Mouse (Mus musculus) brain, embryonic 14.5 days (tissue): ENCODE data around the gene Snrnp25. TPM values are rescaled to one million over a fixed set of nuclear protein-coding genes. Genes with fewer than 3 reads are reported as not detected.

Experiments
- DNase-seq: peaks from one replicate; pipeline ENCODE4 v3.0.0-alpha.2; 2011; ENCODE audit warnings: low read depth
- CTCF ChIP-seq: fragments of 200-500 bp; IDR thresholded peaks from 2 replicates; pipeline ENCODE4 v1.5.1; 2012; ENCODE audit warnings: inconsistent platforms, mild to moderate bottlenecking, moderate library complexity, borderline replicate concordance; ENCODE audit not compliant: insufficient read depth, insufficient read length; ENCODE audit errors: extremely low read depth
- POLR2A ChIP-seq: fragments of 200-500 bp; IDR thresholded peaks from 2 replicates; pipeline ENCODE4 v1.6.1; 2012; ENCODE audit warnings: mild to moderate bottlenecking, inconsistent platforms, borderline replicate concordance; ENCODE audit not compliant: poor library complexity, insufficient read depth, insufficient read length, severe bottlenecking; ENCODE audit errors: extremely low read depth
- polyA plus RNA-seq: library from polyadenylated mRNA; depleted of rRNA; stranded (reverse); fragments of >200 nt; gene quantifications from 2 replicates; pipeline ENCODE4 v1.2.3, GENCODE M21; 2012

Gene Snrnp25
- polyA plus RNA-seq, 1 experiment = 38.8 TPM

DNA sequence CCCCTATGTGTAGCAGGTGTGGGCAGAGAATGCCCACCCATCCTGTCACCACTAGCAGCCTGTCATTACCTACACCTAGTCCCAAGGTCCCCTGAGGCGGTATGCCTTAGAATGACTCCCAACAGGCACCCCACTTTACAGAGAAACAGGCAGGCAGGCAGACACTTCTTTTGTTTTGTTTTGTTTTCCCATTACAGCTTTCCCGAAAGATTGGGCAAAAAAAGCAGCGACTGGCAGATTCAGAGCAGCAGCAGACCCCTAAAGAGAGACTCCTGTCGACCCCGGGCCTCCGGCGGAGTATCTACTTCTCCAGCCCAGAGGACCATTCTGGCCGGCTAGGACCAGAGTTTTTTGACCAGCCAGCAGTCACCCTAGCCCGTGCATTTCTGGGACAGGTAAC lies 22.3 kb downstream of the Snrnp25 start:
- no peak for TF ChIP-seq POLR2A
- no peak for TF ChIP-seq CTCF
- no peak for DNase-seq

DNA sequence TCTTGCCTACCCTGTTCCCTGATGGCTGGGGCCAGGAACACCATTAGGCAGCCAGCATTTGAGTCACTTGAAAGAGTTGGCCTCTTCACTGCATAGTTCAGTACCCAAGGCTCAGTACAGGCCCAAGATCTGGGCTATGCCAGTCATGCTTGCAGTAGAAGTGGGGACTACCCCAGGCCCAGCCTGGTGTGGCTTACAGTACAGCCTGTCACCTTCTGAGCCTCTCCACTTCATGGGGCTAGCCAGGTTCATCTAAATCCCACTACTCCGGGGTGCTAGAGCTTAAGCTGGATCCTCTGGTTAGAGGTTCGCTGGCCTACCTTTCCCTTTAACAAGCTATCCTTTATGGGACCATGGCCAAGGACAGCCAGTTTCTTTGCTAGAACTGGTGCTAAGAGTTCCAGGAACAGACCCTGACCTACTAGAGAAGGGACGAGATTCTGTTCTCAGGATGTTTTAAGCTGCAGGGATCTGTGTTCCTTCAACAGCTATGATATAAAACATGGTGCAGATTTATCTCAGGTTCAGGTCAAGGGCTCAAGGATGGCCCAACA lies 23.2 kb downstream of the Snrnp25 start:
- no peak for TF ChIP-seq CTCF
- TF ChIP-seq POLR2A = no peak
- no peak for DNase-seq

DNA sequence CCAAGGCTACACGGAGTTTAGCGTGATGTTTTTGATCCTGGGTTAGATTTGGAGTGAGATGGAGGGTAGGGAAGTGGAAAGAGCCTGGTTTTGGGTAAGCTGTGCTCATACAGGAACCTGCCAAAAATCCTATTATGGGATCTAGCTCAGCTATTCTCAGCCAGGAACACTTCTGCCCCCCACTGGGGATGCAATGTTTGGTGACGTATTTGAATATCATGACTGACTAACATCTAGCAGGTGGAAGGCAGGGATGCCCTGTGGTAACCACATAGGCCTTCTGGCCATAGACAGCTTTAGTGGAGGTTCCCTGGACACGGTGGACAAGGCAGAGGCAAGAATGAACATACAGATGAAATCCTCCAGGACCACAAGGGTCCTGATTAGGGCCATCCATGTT lies 25.0 kb downstream of the Snrnp25 start:
- TF ChIP-seq CTCF (no peak), POLR2A (no peak)

DNA sequence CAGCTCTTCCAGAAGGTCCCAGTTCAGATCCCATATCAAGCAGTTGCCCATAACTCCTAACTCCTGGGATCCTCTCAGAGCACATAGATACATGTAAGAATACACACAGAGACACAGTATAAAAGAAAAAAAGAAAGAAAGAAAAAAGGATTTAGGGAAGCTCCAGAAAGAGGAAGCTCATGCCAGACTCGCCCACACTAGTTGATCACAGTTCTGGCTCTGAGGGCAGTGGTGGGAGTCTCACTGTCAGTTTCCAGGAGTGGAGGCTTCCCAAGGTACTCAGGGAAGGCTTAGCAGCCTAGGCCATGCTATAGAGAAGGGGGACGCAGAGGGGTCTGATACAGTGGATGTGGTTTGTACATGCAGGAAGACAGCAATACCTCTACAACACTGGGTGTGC lies 25.9 kb downstream of the Snrnp25 start:
- no peak for DNase-seq
- no peak for TF ChIP-seq POLR2A
- no peak for TF ChIP-seq CTCF

More for the DNA sequence above, 25.0 kb downstream of the Snrnp25 start:
- DNase-seq = no peak

DNA sequence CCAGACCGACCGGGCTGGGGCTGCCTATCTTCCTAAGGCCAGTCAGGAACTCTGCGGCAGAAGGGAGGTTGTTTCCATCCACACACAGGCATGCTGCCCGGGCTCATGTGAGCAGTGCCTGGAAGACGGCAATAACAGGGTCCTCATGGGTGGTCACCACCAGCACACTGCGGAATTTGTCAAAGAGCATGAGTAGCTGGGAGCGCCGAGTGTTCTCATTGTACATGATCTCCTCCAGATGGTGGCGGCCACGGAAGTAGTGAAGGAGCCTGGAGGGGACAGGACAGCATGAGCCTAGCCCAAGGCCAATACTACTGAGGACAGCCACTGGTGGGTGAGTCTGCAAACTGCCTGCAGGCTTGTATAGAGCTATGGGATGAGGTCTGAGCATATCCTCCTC lies 27.6 kb downstream of the Snrnp25 start:
- no peak for DNase-seq

DNA sequence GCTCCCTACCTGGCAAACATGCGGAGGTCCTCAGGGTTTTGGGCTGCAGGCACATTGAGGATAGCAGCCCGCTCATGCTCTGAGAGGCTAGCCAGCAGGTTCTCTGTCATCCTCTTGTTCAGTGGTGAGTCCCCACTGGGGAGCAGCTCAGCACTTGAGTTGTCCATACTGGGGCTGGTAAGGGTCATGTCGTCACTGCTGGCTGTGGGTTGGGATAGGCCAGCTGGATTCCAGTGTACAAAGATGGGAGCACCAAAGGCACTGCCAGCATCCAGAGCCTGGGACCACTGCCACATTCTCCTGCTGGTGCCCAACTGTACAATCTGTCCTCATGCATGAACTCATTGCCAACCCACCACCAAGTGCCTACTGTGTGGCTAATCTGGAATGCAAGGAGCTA lies 28.7 kb downstream of the Snrnp25 start:
- no peak for DNase-seq
- no peak for TF ChIP-seq CTCF
- TF ChIP-seq POLR2A = no peak

More for the DNA sequence above, 27.6 kb downstream of the Snrnp25 start:
- TF ChIP-seq CTCF (no peak), POLR2A (no peak)

DNA sequence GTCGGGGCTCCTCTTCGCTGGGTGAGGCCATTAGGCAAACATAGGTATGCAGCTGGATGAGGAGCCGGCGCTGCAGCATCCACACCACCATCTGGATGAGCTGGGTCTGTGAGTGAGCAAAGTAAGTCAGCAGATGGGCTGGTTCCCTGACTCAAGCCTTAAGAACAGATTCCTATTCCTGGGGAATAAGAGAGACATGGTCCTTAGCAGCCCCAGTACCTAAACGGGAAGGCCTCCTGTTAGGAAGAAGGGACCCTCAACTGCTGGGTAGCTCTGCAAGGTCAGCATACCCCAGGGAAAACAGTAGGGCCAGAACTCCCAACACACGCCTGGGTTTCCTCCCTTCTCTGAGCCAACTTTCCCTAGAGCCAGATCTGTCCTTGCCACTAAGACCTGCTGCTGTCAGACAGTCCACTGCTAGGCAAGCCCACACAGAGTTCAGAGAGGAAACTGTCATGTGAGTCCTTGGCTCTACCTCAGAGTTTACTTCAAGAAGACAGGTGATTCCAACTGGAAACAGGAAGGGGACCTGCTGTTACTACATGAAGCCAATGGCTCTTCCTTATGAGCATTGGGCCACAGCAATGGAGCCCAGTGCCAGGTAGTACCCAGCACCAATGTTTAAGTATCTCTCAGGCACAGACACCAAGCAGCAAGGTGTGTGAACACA lies 29.7 kb downstream of the Snrnp25 start:
- TF ChIP-seq POLR2A (no peak), CTCF (no peak)
- DNase-seq = no peak

DNA sequence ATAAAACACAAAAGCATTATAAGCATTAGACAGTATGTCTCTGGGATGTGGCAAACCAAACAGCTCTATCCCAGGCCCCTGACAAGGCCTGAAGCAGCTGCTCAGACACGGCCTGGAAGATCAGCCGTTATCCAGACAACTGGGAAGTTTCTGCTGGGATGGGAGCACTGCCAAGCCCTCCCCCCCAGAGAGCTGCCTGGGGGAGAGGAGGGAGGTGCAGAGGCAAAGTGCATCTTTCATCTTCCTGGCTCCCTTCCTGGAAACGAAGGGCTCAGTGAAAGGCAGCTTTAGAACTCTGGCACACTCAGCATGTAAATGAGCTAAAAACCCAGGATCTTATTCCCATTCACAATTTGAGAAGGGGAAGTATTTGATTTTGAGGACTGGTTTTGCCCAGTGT lies 30.4 kb downstream of the Snrnp25 start:
- TF ChIP-seq POLR2A (no peak), CTCF (no peak)
- DNase-seq = peak; percentile 97

DNA sequence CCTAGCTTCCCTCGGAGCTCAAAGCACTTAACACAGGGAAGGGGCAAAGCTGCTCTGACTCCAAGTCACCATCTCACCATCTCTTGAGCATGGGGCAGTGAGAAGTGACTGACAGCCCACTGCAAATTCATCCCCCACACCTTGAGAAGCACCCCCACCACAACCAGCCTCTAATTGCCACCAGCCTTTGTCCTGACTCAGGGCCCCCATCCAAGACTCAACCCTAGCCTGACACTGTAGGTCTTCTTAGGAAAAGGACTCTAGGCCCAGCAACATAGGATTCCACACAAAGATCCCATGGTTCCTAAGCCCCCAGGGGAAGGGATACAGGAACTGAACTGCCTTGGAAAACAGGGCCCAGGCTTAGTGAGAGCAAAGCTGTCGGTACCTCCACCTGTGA lies 30.9 kb downstream of the Snrnp25 start:
- peak; percentile 76 for DNase-seq

DNA sequence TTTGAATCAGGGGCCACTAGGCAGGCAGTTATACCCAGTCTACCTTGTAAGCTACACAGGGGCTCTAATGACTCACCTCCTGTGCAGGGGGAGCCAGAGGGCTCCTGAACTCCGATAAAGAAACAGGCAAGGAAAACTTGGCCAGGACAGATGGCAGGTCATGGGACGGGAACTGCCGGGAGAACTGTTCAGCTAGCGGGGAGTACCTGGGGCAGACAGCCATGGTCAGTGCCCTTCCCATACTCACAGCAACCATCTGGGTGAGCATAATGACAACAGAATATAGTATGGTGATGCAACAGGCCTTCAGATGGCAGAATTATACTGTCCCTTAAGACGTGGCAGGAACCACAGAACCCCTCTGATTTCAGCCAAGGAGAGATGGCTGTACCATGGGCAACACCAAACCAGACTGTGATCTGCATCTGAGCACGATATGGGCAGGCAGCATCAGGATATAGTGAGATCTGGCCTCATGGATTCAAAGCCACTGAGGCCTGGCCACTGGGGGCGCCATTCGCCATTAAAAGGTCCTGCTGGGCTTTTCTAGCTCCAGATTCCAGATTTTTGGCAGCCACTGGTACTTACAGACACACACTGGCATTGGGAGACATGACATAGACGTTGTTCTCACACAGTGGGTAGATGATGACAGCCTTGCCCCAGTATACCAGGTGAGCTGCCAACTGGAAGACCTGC lies 31.6 kb downstream of the Snrnp25 start:
- DNase-seq = peak; percentile 70
- peak; percentile 73 for TF ChIP-seq CTCF
- no peak for TF ChIP-seq POLR2A

More for the DNA sequence above, 30.9 kb downstream of the Snrnp25 start:
- TF ChIP-seq CTCF (no peak), POLR2A (no peak)

DNA sequence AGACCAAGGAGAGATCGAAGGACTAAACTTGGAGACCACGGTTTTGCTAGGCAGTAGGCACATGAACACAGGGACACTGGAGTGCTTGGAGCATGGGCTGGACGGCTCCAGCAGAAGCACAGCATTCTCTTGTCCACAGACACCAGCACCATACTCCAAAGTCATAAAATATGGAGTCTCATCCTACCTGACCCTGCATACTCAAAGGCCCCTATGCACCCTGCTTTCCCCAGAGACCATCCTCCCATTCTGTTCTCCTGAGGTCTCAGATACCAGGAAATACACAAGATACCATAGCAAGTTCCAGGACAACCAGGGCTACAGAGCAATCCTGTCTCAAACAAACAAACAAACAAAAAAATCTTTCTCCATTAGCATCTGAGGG lies 32.2 kb downstream of the Snrnp25 start:
- DNase-seq = no peak
- TF ChIP-seq POLR2A = no peak
- TF ChIP-seq CTCF = no peak
